Mouse (Mus musculus) limb, embryonic 13.5 days (tissue): Measurements from ENCODE around the gene Stk38. TPM values are rescaled to one million over a fixed set of nuclear protein-coding genes. Genes with fewer than 3 reads are reported as not detected.

Source experiments
- ATAC-seq: fragments of 200-750 bp; cut with Nextera tagmentation; 2 replicates; pipeline ENCODE4 v1.8.0; 2017; ENCODE audit warnings: low read depth, moderate number of reproducible peaks, moderate TSS enrichment; ENCODE audit not compliant: low FRiP score
- H3K27ac ChIP-seq: fragments of 300-500 bp; sonication (generic); 2 replicates; pipeline ENCODE4 v1.5.1; 2015; ENCODE audit warnings: inconsistent platforms, mild to moderate bottlenecking, moderate library complexity
- H3K27me3 ChIP-seq: fragments of 300-500 bp; sonication (generic); 2 replicates; pipeline ENCODE4 v1.6.1; 2015; ENCODE audit warnings: mild to moderate bottlenecking, inconsistent platforms
- H3K36me3 ChIP-seq: fragments of 300-500 bp; sonication (generic); 2 replicates; pipeline ENCODE4 v1.6.1; 2015; ENCODE audit warnings: inconsistent platforms, mild to moderate bottlenecking, moderate library complexity
- H3K4me1 ChIP-seq: fragments of 300-500 bp; sonication (generic); 2 replicates; pipeline ENCODE4 v1.6.1; 2015; ENCODE audit warnings: inconsistent platforms
- H3K4me2 ChIP-seq: fragments of 300-500 bp; sonication (generic); replicated peaks from 2 replicates; pipeline ENCODE4 v1.6.1; 2015; ENCODE audit warnings: inconsistent platforms, mild to moderate bottlenecking, moderate library complexity
- H3K4me3 ChIP-seq: fragments of 300-500 bp; sonication (generic); 2 replicates; pipeline ENCODE4 v1.5.1; 2015; ENCODE audit warnings: moderate library complexity, mild to moderate bottlenecking, inconsistent platforms
- H3K9ac ChIP-seq: fragments of 300-500 bp; sonication (generic); 2 replicates; pipeline ENCODE4 v1.6.1; 2015; ENCODE audit warnings: mild to moderate bottlenecking, inconsistent platforms
- H3K9me3 ChIP-seq: fragments of 300-500 bp; sonication (generic); 2 replicates; pipeline ENCODE4 v1.6.1; 2016; ENCODE audit warnings: inconsistent platforms
- WGBS: fragments of 180-500 bp; shearing (Covaris S2); methylation state at CpG from one replicate; pipeline ENCODE4 v1.1.7; 2015; 5-methylcytosine and 5-hydroxymethylcytosine counted together
- polyA plus RNA-seq: library from polyadenylated mRNA; unstranded; fragments of >200 nt; fragmentation: Nextera tagmentation; extraction: Ambion mirVana; gene quantifications from 2 replicates; pipeline ENCODE4 v1.2.1, GENCODE M21; 2015

Gene Stk38
- polyA plus RNA-seq, 1 experiment from 2014 or later, result 119 TPM

- H3K4me3 ChIP-seq, result no peak overlapping the region
- WGBS, result 50% methylated on average over 15 of the region's 15 CpGs
- no peak for ATAC-seq
Measured at GRCm38 (mm10) chr17:28926866-28927635, 80.7 kb downstream of the Stk38 start.

GRCm38 (mm10) chr17:28926380-28926779 is 81.4 kb downstream of the Stk38 start:
- no peak overlapping the region for H3K4me2 ChIP-seq
- H3K9me3 ChIP-seq, result no peaks in the 10 kb centered on the region
- H3K4me3 ChIP-seq, result no peak overlapping the region
- no peak overlapping the region for H3K9ac ChIP-seq
- ATAC-seq, result no peak
- no peak overlapping the region for H3K27ac ChIP-seq
- H3K27me3 ChIP-seq, result no peaks in the 10 kb centered on the region
- 18% methylated on average over 13 of the region's 13 CpGs for WGBS
- H3K4me1 ChIP-seq, result peaks cover 10% of the 10 kb centered on the region
- H3K36me3 ChIP-seq, result no peaks in the 10 kb centered on the region

More at GRCm38 (mm10) chr17:28926866-28927635, 80.7 kb downstream of the Stk38 start:
- no peaks in the 10 kb centered on the region for H3K27me3 ChIP-seq
- H3K4me1 ChIP-seq, result peaks cover 10% of the 10 kb centered on the region
- no peak overlapping the region for H3K9ac ChIP-seq
- no peak overlapping the region for H3K27ac ChIP-seq
- no peak overlapping the region for H3K4me2 ChIP-seq
- no peaks in the 10 kb centered on the region for H3K9me3 ChIP-seq
- H3K36me3 ChIP-seq, result no peaks in the 10 kb centered on the region

GRCm38 (mm10) chr17:28924957-28925595 is 82.7 kb downstream of the Stk38 start:
- ATAC-seq, result no peak
- Histone ChIP-seq H3K36me3 (no peaks in the 10 kb centered on the region), H3K4me2 (no peak overlapping the region), H3K9ac (no peak overlapping the region), H3K27ac (no peak overlapping the region), H3K4me1 (peaks cover under 1% of the 10 kb centered on the region), H3K4me3 (no peak overlapping the region), H3K9me3 (no peaks in the 10 kb centered on the region), H3K27me3 (no peaks in the 10 kb centered on the region)
- 84% methylated on average over 8 of the region's 8 CpGs for WGBS

DNA sequence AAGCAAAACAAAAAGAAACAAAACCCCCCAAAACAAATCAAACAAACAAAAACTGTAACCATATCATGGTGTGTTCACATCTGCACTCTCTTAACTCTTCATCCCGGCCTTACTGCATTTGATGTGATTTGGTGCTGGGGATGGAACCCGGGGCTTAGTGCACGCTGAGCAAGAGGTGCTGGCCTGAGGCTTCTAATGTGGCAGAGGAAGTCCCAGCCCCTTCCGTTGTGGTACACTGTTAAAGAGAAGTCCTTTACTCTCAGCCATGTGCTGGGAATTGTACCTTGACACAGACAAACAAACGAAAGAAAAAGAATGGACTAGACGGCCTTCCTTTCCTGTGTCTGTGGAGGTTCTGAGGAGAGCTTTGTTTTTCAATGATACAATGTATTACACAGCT is 85.7 kb downstream of the Stk38 start:
- 70% methylated on average over 6 of the region's 6 CpGs for WGBS
- H3K36me3 ChIP-seq, result no peaks in the 10 kb centered on the region
- no peak overlapping the region for H3K4me3 ChIP-seq
- no peaks in the 10 kb centered on the region for H3K27me3 ChIP-seq
- H3K4me2 ChIP-seq, result no peak overlapping the region
- no peak overlapping the region for H3K9ac ChIP-seq
- H3K9me3 ChIP-seq, result no peaks in the 10 kb centered on the region
- no peaks in the 10 kb centered on the region for H3K4me1 ChIP-seq
- no peak for ATAC-seq
- H3K27ac ChIP-seq, result no peak overlapping the region

DNA sequence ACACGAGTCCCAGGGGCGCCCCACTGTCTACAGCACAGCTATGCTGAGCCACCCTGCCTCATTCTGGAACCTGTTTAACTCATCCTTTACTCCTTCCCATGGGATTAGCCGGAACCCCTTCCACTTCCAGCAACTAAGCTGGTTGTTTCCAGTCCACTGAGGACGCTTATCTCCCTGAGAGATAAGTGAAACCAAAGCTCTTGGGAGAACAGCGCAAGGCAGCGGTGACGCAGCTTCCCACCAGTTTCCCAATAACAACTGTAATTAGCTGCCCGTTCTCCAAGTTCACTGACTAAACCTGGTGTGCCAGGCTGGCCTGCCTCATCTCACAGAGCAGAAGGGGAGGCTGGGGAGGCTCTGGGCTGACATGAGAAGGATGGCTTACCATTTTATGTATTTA is 86.7 kb downstream of the Stk38 start:
- Histone ChIP-seq H3K27me3 (no peaks in the 10 kb centered on the region), H3K4me1 (no peaks in the 10 kb centered on the region), H3K9me3 (no peaks in the 10 kb centered on the region), H3K4me3 (no peak overlapping the region), H3K36me3 (no peaks in the 10 kb centered on the region), H3K27ac (no peak overlapping the region), H3K4me2 (no peak overlapping the region), H3K9ac (no peak overlapping the region)
- ATAC-seq, result no peak
- 79% methylated on average over 8 of the region's 8 CpGs for WGBS

Other genes starting within 250 kb of the Stk38 start
- gene Mapk13, start 238.7 kb downstream of the Stk38 start, polyA plus RNA-seq, result 29.0 and 29.8 TPM in 2 replicates
- 11.3 and 11.8 TPM in 2 replicates for gene Brpf3, start 206.9 kb downstream of the Stk38 start, polyA plus RNA-seq
- 0.38 and 0.53 TPM in 2 replicates for gene Pnpla1, start 149.6 kb downstream of the Stk38 start, polyA plus RNA-seq
- gene 4930539E08Rik, start 92.7 kb downstream of the Stk38 start, polyA plus RNA-seq, result 0.27 and 0.36 TPM in 2 replicates
- not detected in 2 replicates for gene Pxt1, start 64.2 kb downstream of the Stk38 start, polyA plus RNA-seq
- gene Kctd20, start 56.0 kb downstream of the Stk38 start, polyA plus RNA-seq, result 105 and 120 TPM in 2 replicates
- 694 and 714 TPM in 2 replicates for gene Srsf3, start 24.6 kb upstream of the Stk38 start, polyA plus RNA-seq
- gene Cdkn1a, start 83.0 kb upstream of the Stk38 start, polyA plus RNA-seq, result 91.0 and 92.1 TPM in 2 replicates
- 0.34 and 0.80 TPM in 2 replicates for gene Rab44, start 106.2 kb upstream of the Stk38 start, polyA plus RNA-seq
- 10.4 and 12.7 TPM in 2 replicates for gene Cpne5, start 230.2 kb upstream of the Stk38 start, polyA plus RNA-seq